Mouse (Mus musculus): ENCODE measurements around the gene Tdg.

GRCm38 (mm10) chr10:82698712-82699261 lies 69.2 kb downstream of the Tdg start:
- no peak for TF ChIP-seq HCFC1 (IDR thresholded peaks at IDR 0.05; ENCODE audit: borderline replicate concordance, insufficient read depth, low read length)
- no peak for TF ChIP-seq ZNF384 (IDR thresholded peaks at IDR 0.05; ENCODE audit: low read depth, low read length)
- TF ChIP-seq ZC3H11A (IDR thresholded peaks at IDR 0.05; ENCODE audit: borderline replicate concordance, low read depth, low read length), result no peak

Measured in ES-E14 (cell line).